Mouse (Mus musculus): ENCODE results near the gene Rbl2. TPM values are rescaled to one million over a fixed set of nuclear protein-coding genes. Genes with fewer than 3 reads are reported as not detected.

Gene Rbl2
- polyA plus RNA-seq (2015; fragmentation: Nextera tagmentation; extraction: Ambion mirVana) = 20.8 TPM in 2 replicates

GRCm38 (mm10) chr8:91069834-91070233 is at the start of gene Rbl2:
Rbl2 (plus strand) TSS chr8:91070057.
- Histone ChIP-seq H3K27me3 (ENCODE audit: control insufficient read depth, insufficient read depth, low read depth, low read length) (no peaks in the 10 kb centered on the region), H3K4me1 (replicated peaks; ENCODE audit: control insufficient read depth, insufficient read depth, low read length) (peaks cover 12% of the 10 kb centered on the region), H3K4me3 (ENCODE audit: low read length) (peak within 1 kb of the TSS; percentile 95), H3K4me2 (ENCODE audit: low read depth, low read length) (peak within 1 kb of the TSS; percentile 65), H3K9ac (ENCODE audit: low read length) (peak within 1 kb of the TSS; percentile 92), H3K36me3 (ENCODE audit: control insufficient read depth, insufficient read depth, low read length) (no peaks in the 10 kb centered on the region), H3K27ac (ENCODE audit: low read length) (peak within 1 kb of the TSS; percentile 87), H3K9me3 (ENCODE audit: control insufficient read depth, low read length) (no peaks in the 10 kb centered on the region)
- 0% methylated on average over 25 of the region's 25 CpGs for WGBS
- ATAC-seq (ENCODE audit: low read depth) = peak; percentile 98

- Histone ChIP-seq H3K4me1 (replicated peaks; ENCODE audit: control insufficient read depth, insufficient read depth, low read length) (no peaks in the 10 kb centered on the region), H3K9me3 (ENCODE audit: control insufficient read depth, low read length) (no peaks in the 10 kb centered on the region), H3K9ac (ENCODE audit: low read length) (no peak overlapping the region), H3K27me3 (ENCODE audit: control insufficient read depth, insufficient read depth, low read depth, low read length) (no peaks in the 10 kb centered on the region), H3K4me2 (ENCODE audit: low read depth, low read length) (no peak overlapping the region), H3K36me3 (ENCODE audit: control insufficient read depth, insufficient read depth, low read length) (peaks cover 40% of the 10 kb centered on the region), H3K4me3 (ENCODE audit: low read length) (no peak overlapping the region), H3K27ac (ENCODE audit: low read length) (no peak overlapping the region)
- WGBS = 85% methylated on average over 6 of the region's 6 CpGs
- ATAC-seq (ENCODE audit: low read depth) = no peak
These were observed 35.4 kb upstream of the Rbl2 start for GRCm38 (mm10) chr8:91034417-91034816.

- no peak overlapping the region for H3K9ac ChIP-seq (ENCODE audit: low read length)
- 59% methylated on average over 6 of the region's 6 CpGs for WGBS
- no peak overlapping the region for H3K27ac ChIP-seq (ENCODE audit: low read length)
- H3K9me3 ChIP-seq (ENCODE audit: control insufficient read depth, low read length) = no peaks in the 10 kb centered on the region
- H3K36me3 ChIP-seq (ENCODE audit: control insufficient read depth, insufficient read depth, low read length) = peaks cover 43% of the 10 kb centered on the region
- no peak for ATAC-seq (ENCODE audit: low read depth)
- H3K4me1 ChIP-seq (replicated peaks; ENCODE audit: control insufficient read depth, insufficient read depth, low read length) = no peaks in the 10 kb centered on the region
- no peaks in the 10 kb centered on the region for H3K27me3 ChIP-seq (ENCODE audit: control insufficient read depth, insufficient read depth, low read depth, low read length)
- no peak overlapping the region for H3K4me3 ChIP-seq (ENCODE audit: low read length)
- no peak overlapping the region for H3K4me2 ChIP-seq (ENCODE audit: low read depth, low read length)
These were observed 33.0 kb upstream of the Rbl2 start for GRCm38 (mm10) chr8:91036905-91037304.

- H3K27me3 ChIP-seq (ENCODE audit: control insufficient read depth, insufficient read depth, low read depth, low read length) = no peaks in the 10 kb centered on the region
- H3K4me3 ChIP-seq (ENCODE audit: low read length) = no peak overlapping the region
- no peak overlapping the region for H3K27ac ChIP-seq (ENCODE audit: low read length)
- peaks cover 46% of the 10 kb centered on the region for H3K36me3 ChIP-seq (ENCODE audit: control insufficient read depth, insufficient read depth, low read length)
- no peaks in the 10 kb centered on the region for H3K4me1 ChIP-seq (replicated peaks; ENCODE audit: control insufficient read depth, insufficient read depth, low read length)
- ATAC-seq (ENCODE audit: low read depth) = no peak
- no peak overlapping the region for H3K4me2 ChIP-seq (ENCODE audit: low read depth, low read length)
- 77% methylated on average over 1 of the region's 1 CpGs for WGBS
- H3K9me3 ChIP-seq (ENCODE audit: control insufficient read depth, low read length) = no peaks in the 10 kb centered on the region
- H3K9ac ChIP-seq (ENCODE audit: low read length) = no peak overlapping the region
These were observed 31.2 kb upstream of the Rbl2 start for GRCm38 (mm10) chr8:91038637-91039036.

GRCm38 (mm10) chr8:91046370-91046769 is 23.5 kb upstream of the Rbl2 start:
- Histone ChIP-seq H3K27ac (ENCODE audit: low read length) (peak overlapping the region; percentile 26; the same call in 1 of the 2 replicates), H3K4me1 (replicated peaks; ENCODE audit: control insufficient read depth, insufficient read depth, low read length) (peaks cover 7% of the 10 kb centered on the region), H3K9me3 (ENCODE audit: control insufficient read depth, low read length) (no peaks in the 10 kb centered on the region), H3K27me3 (ENCODE audit: control insufficient read depth, insufficient read depth, low read depth, low read length) (no peaks in the 10 kb centered on the region), H3K4me3 (ENCODE audit: low read length) (no peak overlapping the region), H3K36me3 (ENCODE audit: control insufficient read depth, insufficient read depth, low read length) (peaks cover 30% of the 10 kb centered on the region), H3K9ac (ENCODE audit: low read length) (no peak overlapping the region), H3K4me2 (ENCODE audit: low read depth, low read length) (no peak overlapping the region)
- WGBS = 56% methylated on average over 4 of the region's 4 CpGs
- ATAC-seq (ENCODE audit: low read depth) = peak; percentile 88

GRCm38 (mm10) chr8:91051037-91051436 is 18.8 kb upstream of the Rbl2 start:
- Histone ChIP-seq H3K9me3 (ENCODE audit: control insufficient read depth, low read length) (no peaks in the 10 kb centered on the region), H3K27me3 (ENCODE audit: control insufficient read depth, insufficient read depth, low read depth, low read length) (no peaks in the 10 kb centered on the region), H3K27ac (ENCODE audit: low read length) (peak overlapping the region; percentile 53; the same call in 1 of the 2 replicates), H3K9ac (ENCODE audit: low read length) (no peak overlapping the region), H3K4me1 (replicated peaks; ENCODE audit: control insufficient read depth, insufficient read depth, low read length) (peaks cover 8% of the 10 kb centered on the region), H3K4me2 (ENCODE audit: low read depth, low read length) (no peak overlapping the region), H3K4me3 (ENCODE audit: low read length) (no peak overlapping the region), H3K36me3 (ENCODE audit: control insufficient read depth, insufficient read depth, low read length) (peaks cover 16% of the 10 kb centered on the region)
- 12% methylated on average over 8 of the region's 8 CpGs for WGBS
- ATAC-seq (ENCODE audit: low read depth) = peak; percentile 84

- WGBS = 83% methylated on average over 4 of the region's 4 CpGs
- Histone ChIP-seq H3K27me3 (ENCODE audit: control insufficient read depth, insufficient read depth, low read depth, low read length) (no peaks in the 10 kb centered on the region), H3K9ac (ENCODE audit: low read length) (no peak overlapping the region), H3K4me2 (ENCODE audit: low read depth, low read length) (no peak overlapping the region), H3K9me3 (ENCODE audit: control insufficient read depth, low read length) (no peaks in the 10 kb centered on the region), H3K4me1 (replicated peaks; ENCODE audit: control insufficient read depth, insufficient read depth, low read length) (peaks cover 7% of the 10 kb centered on the region), H3K4me3 (ENCODE audit: low read length) (no peak overlapping the region), H3K27ac (ENCODE audit: low read length) (no peak overlapping the region), H3K36me3 (ENCODE audit: control insufficient read depth, insufficient read depth, low read length) (peaks cover 8% of the 10 kb centered on the region)
- no peak for ATAC-seq (ENCODE audit: low read depth)
These were observed 15.4 kb upstream of the Rbl2 start for GRCm38 (mm10) chr8:91054418-91054817.

- peak; percentile 51; the same call in 1 of the 2 replicates for ATAC-seq (ENCODE audit: low read depth)
These were observed 13.0 kb upstream of the Rbl2 start for GRCm38 (mm10) chr8:91056848-91057247.

GRCm38 (mm10) chr8:91059086-91059578 is 10.7 kb upstream of the Rbl2 start:
- no peak overlapping the region for H3K4me3 ChIP-seq (ENCODE audit: low read length)
- H3K36me3 ChIP-seq (ENCODE audit: control insufficient read depth, insufficient read depth, low read length) = no peaks in the 10 kb centered on the region
- 0 out of 2 replicates have a peak, but pooled peaks have one; percentile 37 for ATAC-seq (ENCODE audit: low read depth)
- H3K9ac ChIP-seq (ENCODE audit: low read length) = no peak overlapping the region
- H3K4me1 ChIP-seq (replicated peaks; ENCODE audit: control insufficient read depth, insufficient read depth, low read length) = peaks cover 7% of the 10 kb centered on the region
- H3K9me3 ChIP-seq (ENCODE audit: control insufficient read depth, low read length) = no peaks in the 10 kb centered on the region
- no peak overlapping the region for H3K27ac ChIP-seq (ENCODE audit: low read length)
- no peak overlapping the region for H3K4me2 ChIP-seq (ENCODE audit: low read depth, low read length)
- no peaks in the 10 kb centered on the region for H3K27me3 ChIP-seq (ENCODE audit: control insufficient read depth, insufficient read depth, low read depth, low read length)

More at GRCm38 (mm10) chr8:91056848-91057247, 13.0 kb upstream of the Rbl2 start:
- no peak overlapping the region for H3K4me3 ChIP-seq (ENCODE audit: low read length)
- no peaks in the 10 kb centered on the region for H3K27me3 ChIP-seq (ENCODE audit: control insufficient read depth, insufficient read depth, low read depth, low read length)
- WGBS = 18% methylated on average over 3 of the region's 3 CpGs
- H3K36me3 ChIP-seq (ENCODE audit: control insufficient read depth, insufficient read depth, low read length) = peaks cover 5% of the 10 kb centered on the region
- H3K9me3 ChIP-seq (ENCODE audit: control insufficient read depth, low read length) = no peaks in the 10 kb centered on the region
- H3K27ac ChIP-seq (ENCODE audit: low read length) = no peak overlapping the region
- H3K4me2 ChIP-seq (ENCODE audit: low read depth, low read length) = no peak overlapping the region
- H3K9ac ChIP-seq (ENCODE audit: low read length) = no peak overlapping the region
- H3K4me1 ChIP-seq (replicated peaks; ENCODE audit: control insufficient read depth, insufficient read depth, low read length) = peaks cover 7% of the 10 kb centered on the region
